Mouse (Mus musculus): ENCODE results near the gene Pla2g12a. TPM values are rescaled to one million over a fixed set of nuclear protein-coding genes. Genes with fewer than 3 reads are reported as not detected.

Pla2g12a gene
- total RNA-seq, 2 experiments from 2014 or later, result 19.0 to 19.4 TPM

Other genes with a start within 250 kb of the Pla2g12a start
- 10 to 100 TPM; 15.5 to 19.1 TPM for gene Egf, start 123.3 kb upstream of the Pla2g12a start, total RNA-seq (2021)
- not detected for gene Lrit3, start 74.6 kb upstream of the Pla2g12a start, total RNA-seq (2021)
- under 1 TPM; 0.13 to 0.96 TPM for gene Rrh, start 56.0 kb upstream of the Pla2g12a start, total RNA-seq (2021)
- gene Gar1, start 47.2 kb upstream of the Pla2g12a start, total RNA-seq (2021), result 10 to 100 TPM; 38.8 to 48.7 TPM
- under 1 TPM; 0.12 to 0.75 TPM for gene Cfi, start 42.7 kb upstream of the Pla2g12a start, total RNA-seq (2021)
- gene Casp6, start 22.8 kb downstream of the Pla2g12a start, total RNA-seq (2021), result 10 to 100 TPM in 1 of 2 experiments, 1 to 10 TPM in 1; 8.3 to 11.4 TPM
- 1 to 10 TPM; 1.1 to 1.4 TPM for gene Mcub, start 91.6 kb downstream of the Pla2g12a start, total RNA-seq (2021)
- 10 to 100 TPM; 49.7 to 51.5 TPM for gene Sec24b, start 182.9 kb downstream of the Pla2g12a start, total RNA-seq (2021)